Mouse (Mus musculus) C2C12 (cell line): ENCODE measurements around the gene Nudt5.

ENCODE experiments used
- CEBPB ChIP-seq: IDR thresholded peaks from one replicate; pipeline ENCODE4 v1.6.1; 2011; ENCODE audit warnings: low read depth, mild to moderate bottlenecking, control low read depth, moderate library complexity
- CTCF ChIP-seq: IDR thresholded peaks from one replicate; pipeline ENCODE4 v1.5.1; 2011; ENCODE audit not compliant: control insufficient read depth, insufficient read depth, insufficient read length
- FOSL1 ChIP-seq: IDR thresholded peaks from one replicate; pipeline ENCODE4 v1.8.0; 2011; ENCODE audit warnings: mild to moderate bottlenecking, low read length; ENCODE audit not compliant: poor library complexity, insufficient read depth, severe bottlenecking
- MAX ChIP-seq: IDR thresholded peaks from one replicate; pipeline ENCODE4 v1.6.1; 2011; ENCODE audit warnings: mild to moderate bottlenecking, control low read depth
- USF1 ChIP-seq: IDR thresholded peaks from one replicate; pipeline ENCODE4 v1.6.1; 2011; ENCODE audit warnings: low read depth, mild to moderate bottlenecking, control low read depth, moderate library complexity

DNA sequence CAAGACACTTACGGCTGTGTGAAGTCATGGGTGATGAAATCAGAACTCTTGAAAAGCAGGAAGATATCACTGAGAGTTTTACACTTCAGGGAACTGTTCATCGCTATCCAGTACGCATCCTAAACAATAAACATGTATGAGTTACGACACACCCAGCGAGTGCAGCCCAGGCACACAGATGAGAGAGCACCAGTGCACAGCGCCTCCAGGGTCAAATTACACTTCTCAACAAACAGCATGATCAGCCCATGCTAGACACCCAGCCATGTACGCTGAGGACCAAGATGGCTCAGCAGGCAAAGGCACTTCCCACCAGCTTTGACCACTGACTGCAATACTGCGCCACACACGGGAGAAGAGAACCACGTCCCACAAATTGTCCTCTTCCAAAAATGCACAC, 23.6 kb upstream of the Nudt5 start:
- TF ChIP-seq USF1 (no peak), CTCF (no peak), MAX (no peak), FOSL1 (no peak), CEBPB (no peak)
